Mouse (Mus musculus): ENCODE measurements around the gene Olfr1423. TPM values are rescaled to one million over a fixed set of nuclear protein-coding genes. Genes with fewer than 3 reads are reported as not detected.
"Not testable (repeated sequence)": the region's sequence is repeated elsewhere in the genome, so short reads cannot be mapped to it uniquely, and the experiment has no call there.

Olfr1423 gene
- polyA plus RNA-seq, 1 experiment from 2014 or later: 0.03 TPM

DNA sequence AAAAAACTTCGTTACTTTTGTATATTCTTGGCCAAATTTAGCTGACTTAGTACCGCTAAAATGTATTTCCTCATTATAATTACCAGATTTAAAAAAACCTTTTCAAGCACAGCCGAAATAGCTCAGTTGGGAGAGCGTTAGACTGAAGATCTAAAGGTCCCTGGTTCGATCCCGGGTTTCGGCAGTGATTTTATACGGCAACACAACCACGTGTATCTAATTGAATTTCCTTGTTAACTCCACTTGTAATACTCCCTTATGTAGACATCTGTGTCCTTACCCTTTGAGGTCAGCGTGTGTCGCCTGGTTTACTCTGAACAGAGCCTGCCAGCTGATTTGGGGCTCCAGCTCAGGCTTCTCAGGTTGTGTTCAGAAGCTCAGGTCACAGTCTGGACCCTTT, 39.0 kb downstream of the Olfr1423 start:
- peak; percentile 70 for ATAC-seq (ENCODE audit: insufficient read depth, low FRiP score)
- peak overlapping the region; percentile 22 for H3K4me3 ChIP-seq (replicated peaks; ENCODE audit: low read length)

DNA sequence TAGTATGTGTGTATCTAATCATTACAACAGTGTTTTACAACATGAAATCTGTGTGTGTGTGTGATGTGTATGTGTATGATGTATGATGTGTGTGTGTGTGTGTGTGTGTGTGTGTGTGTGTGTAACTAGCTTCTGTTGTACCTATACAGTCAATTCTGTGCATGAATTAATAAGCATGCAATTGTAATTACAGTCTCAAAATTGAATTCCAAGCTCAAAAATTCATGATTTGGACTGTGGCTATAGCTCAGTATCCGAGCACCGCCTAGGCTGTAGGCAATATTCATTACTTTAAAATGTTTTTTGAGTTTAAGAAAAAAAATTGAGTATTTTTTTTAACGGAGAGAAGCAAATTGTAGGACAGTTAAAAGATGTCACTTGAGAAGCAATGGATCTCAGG, 39.4 kb downstream of the Olfr1423 start:
- Histone ChIP-seq H3K36me3 (ENCODE audit: control insufficient read depth, insufficient read depth, low read length) (no peaks in the 10 kb centered on the region), H3K4me3 (replicated peaks; ENCODE audit: low read length) (no peak overlapping the region), H3K4me2 (ENCODE audit: low read depth, low read length) (0 out of 2 replicates have a peak overlapping the region, but pooled peaks have one; percentile 21), H3K27ac (ENCODE audit: low read length) (no peak overlapping the region), H3K27me3 (ENCODE audit: control insufficient read depth, insufficient read depth, low read length) (no peaks in the 10 kb centered on the region), H3K4me1 (ENCODE audit: control insufficient read depth, insufficient read depth, low read length) (peaks cover 6% of the 10 kb centered on the region), H3K9ac (ENCODE audit: low read length) (no peak overlapping the region), H3K9me3 (replicated peaks; ENCODE audit: control insufficient read depth, low read length) (no peaks in the 10 kb centered on the region)
- ATAC-seq (ENCODE audit: insufficient read depth, low FRiP score): no peak
- whole genome bisulfite sequencing: 25% methylated on average over 3 of the region's 3 CpGs

More for the DNA sequence above, 39.0 kb downstream of the Olfr1423 start:
- no peaks in the 10 kb centered on the region for H3K9me3 ChIP-seq (replicated peaks; ENCODE audit: control insufficient read depth, low read length)
- H3K36me3 ChIP-seq (ENCODE audit: control insufficient read depth, insufficient read depth, low read length): no peaks in the 10 kb centered on the region
- 3% methylated on average over 11 of the region's 11 CpGs for WGBS
- no peaks in the 10 kb centered on the region for H3K27me3 ChIP-seq (ENCODE audit: control insufficient read depth, insufficient read depth, low read length)
- H3K4me1 ChIP-seq (ENCODE audit: control insufficient read depth, insufficient read depth, low read length): peaks cover 9% of the 10 kb centered on the region
- H3K27ac ChIP-seq (ENCODE audit: low read length): no peak overlapping the region
- H3K9ac ChIP-seq (ENCODE audit: low read length): no peak overlapping the region; the same call in 1 of the 2 replicates
- H3K4me2 ChIP-seq (ENCODE audit: low read depth, low read length): peak overlapping the region; percentile 37

DNA sequence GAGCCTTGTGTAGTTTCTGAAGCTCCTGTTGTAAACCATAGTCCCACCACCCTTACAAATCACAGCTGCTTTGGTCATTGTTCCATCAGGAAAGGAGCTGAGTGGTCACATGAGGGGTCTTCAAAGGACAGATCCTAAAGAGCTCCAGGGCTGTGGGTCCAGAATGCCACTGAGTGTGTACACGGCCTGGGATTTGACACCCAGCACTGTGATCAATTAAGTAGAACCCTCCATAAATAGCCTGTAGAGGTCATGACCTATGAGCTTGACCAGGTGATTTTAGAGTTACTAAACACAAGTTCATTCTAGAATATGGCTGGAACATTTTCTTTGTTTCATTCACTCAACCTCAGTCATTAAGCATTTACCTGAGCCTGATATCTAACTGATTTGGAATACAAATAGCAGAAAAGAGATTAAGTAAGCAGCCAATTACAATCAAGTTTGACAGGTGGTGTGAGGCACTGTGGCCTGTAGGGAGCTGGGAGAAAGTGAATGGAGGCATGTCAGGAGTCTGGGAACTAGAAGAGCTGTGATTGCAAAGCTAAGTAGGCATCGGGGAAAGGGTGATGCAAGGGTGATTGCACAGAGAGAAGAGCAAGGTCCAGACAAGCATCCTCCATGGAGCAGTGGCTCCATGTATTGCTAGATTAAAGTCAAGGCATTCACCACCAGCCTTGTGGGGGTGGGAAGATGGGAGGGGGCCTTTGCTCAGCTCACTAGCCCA, 45.2 kb downstream of the Olfr1423 start:
- Histone ChIP-seq H3K4me3 (replicated peaks; ENCODE audit: low read length) (no peak overlapping the region), H3K9me3 (replicated peaks; ENCODE audit: control insufficient read depth, low read length) (no peaks in the 10 kb centered on the region), H3K4me1 (ENCODE audit: control insufficient read depth, insufficient read depth, low read length) (peaks cover 3% of the 10 kb centered on the region; the same call in 1 of the 2 replicates), H3K27ac (ENCODE audit: low read length) (peak overlapping the region; percentile 80), H3K9ac (ENCODE audit: low read length) (no peak overlapping the region), H3K27me3 (ENCODE audit: control insufficient read depth, insufficient read depth, low read length) (no peaks in the 10 kb centered on the region), H3K36me3 (ENCODE audit: control insufficient read depth, insufficient read depth, low read length) (peaks cover 3% of the 10 kb centered on the region; the same call in 1 of the 2 replicates), H3K4me2 (ENCODE audit: low read depth, low read length) (no peak overlapping the region)
- 53% methylated on average over 2 of the region's 2 CpGs for WGBS
- ATAC-seq (ENCODE audit: insufficient read depth, low FRiP score): peak; percentile 87

DNA sequence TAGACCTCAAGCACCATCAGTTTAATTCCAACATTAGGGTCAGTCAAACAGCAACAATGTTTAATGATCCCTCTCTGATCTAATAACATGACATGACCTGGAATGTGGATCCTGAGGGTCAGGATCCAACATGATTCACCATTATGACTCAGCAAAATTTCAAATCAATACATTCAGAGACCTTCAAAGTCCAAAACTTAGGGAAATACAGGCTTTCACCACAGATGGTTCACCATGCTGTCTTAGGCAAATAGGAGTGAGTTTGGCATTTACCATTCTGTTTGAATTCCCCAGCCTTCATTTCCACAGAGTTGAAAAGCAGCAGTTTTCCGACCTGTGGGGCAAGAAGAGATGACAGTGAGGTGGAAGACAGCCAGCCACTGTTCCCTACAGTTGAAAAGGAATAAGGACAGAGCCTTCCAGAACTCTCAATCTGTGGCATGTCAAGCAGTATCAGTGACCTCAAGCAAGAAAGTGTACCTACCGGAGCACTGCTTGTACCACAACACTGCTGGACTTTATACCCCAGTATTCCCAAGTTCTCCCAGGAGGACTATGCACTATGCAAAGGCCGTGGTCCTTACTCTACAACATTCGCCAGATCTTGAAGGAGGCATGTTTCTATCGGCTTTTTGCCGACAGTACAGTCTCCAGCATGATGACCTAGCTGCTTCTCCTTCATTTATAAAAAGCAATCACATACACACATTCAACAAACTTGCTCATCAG, 46.2 kb downstream of the Olfr1423 start:
- H3K27ac ChIP-seq (ENCODE audit: low read length): no peak overlapping the region
- no peaks in the 10 kb centered on the region for H3K9me3 ChIP-seq (replicated peaks; ENCODE audit: control insufficient read depth, low read length)
- no peak overlapping the region for H3K4me3 ChIP-seq (replicated peaks; ENCODE audit: low read length)
- ATAC-seq (ENCODE audit: insufficient read depth, low FRiP score): no peak
- H3K9ac ChIP-seq (ENCODE audit: low read length): no peak overlapping the region
- WGBS: 86% methylated on average over 6 of the region's 6 CpGs
- peaks cover 3% of the 10 kb centered on the region; the same call in 1 of the 2 replicates for H3K4me1 ChIP-seq (ENCODE audit: control insufficient read depth, insufficient read depth, low read length)
- no peaks in the 10 kb centered on the region for H3K27me3 ChIP-seq (ENCODE audit: control insufficient read depth, insufficient read depth, low read length)
- H3K36me3 ChIP-seq (ENCODE audit: control insufficient read depth, insufficient read depth, low read length): peaks cover 11% of the 10 kb centered on the region; the same call in 1 of the 2 replicates
- H3K4me2 ChIP-seq (ENCODE audit: low read depth, low read length): no peak overlapping the region

DNA sequence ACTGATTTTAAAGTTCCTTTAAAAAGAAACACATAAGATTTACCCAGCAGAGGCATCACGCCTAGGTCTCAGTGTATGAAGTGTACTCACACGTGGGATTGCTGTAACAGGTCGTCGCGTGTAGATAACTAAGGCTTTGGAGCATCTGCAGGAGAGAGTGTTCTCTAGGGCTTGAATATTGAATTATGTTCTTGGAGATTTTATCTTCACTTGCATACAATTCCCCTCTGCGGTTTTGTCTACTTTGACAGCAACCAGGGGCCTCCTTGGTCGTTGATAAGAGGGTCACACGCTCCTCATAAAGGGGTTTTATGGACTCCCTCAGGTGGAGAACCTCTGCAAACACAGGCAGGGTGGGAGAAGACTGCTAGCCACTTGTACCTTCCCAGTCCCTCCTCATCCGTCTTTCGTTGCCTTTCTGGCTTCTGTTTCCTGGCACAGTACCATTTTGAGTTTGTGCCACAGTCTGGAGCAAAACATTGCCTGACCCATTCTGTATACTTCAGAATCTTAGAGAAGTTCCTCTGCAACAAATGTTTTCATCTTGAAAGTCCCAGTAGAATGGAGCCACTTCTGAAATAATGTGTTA, 48.6 kb downstream of the Olfr1423 start:
- H3K4me3 ChIP-seq (replicated peaks; ENCODE audit: low read length): no peak overlapping the region
- H3K27me3 ChIP-seq (ENCODE audit: control insufficient read depth, insufficient read depth, low read length): no peaks in the 10 kb centered on the region
- H3K27ac ChIP-seq (ENCODE audit: low read length): no peak overlapping the region
- H3K4me1 ChIP-seq (ENCODE audit: control insufficient read depth, insufficient read depth, low read length): peaks cover 3% of the 10 kb centered on the region; the same call in 1 of the 2 replicates
- H3K9me3 ChIP-seq (replicated peaks; ENCODE audit: control insufficient read depth, low read length): no peaks in the 10 kb centered on the region
- ATAC-seq (ENCODE audit: insufficient read depth, low FRiP score): no peak
- H3K4me2 ChIP-seq (ENCODE audit: low read depth, low read length): no peak overlapping the region
- H3K9ac ChIP-seq (ENCODE audit: low read length): no peak overlapping the region
- H3K36me3 ChIP-seq (ENCODE audit: control insufficient read depth, insufficient read depth, low read length): peaks cover 17% of the 10 kb centered on the region; the same call in 1 of the 2 replicates
- WGBS: 84% methylated on average over 10 of the region's 10 CpGs

- Histone ChIP-seq H3K9me3 (replicated peaks; ENCODE audit: control insufficient read depth, low read length) (no peaks in the 10 kb centered on the region), H3K4me2 (ENCODE audit: low read depth, low read length) (no peak overlapping the region), H3K27me3 (ENCODE audit: control insufficient read depth, insufficient read depth, low read length) (no peaks in the 10 kb centered on the region), H3K9ac (ENCODE audit: low read length) (no peak overlapping the region), H3K4me1 (ENCODE audit: control insufficient read depth, insufficient read depth, low read length) (peaks cover 3% of the 10 kb centered on the region; the same call in 1 of the 2 replicates), H3K36me3 (ENCODE audit: control insufficient read depth, insufficient read depth, low read length) (peaks cover 17% of the 10 kb centered on the region; the same call in 1 of the 2 replicates), H3K4me3 (replicated peaks; ENCODE audit: low read length) (no peak overlapping the region), H3K27ac (ENCODE audit: low read length) (no peak overlapping the region)
- ATAC-seq (ENCODE audit: insufficient read depth, low FRiP score): no peak
- WGBS: 89% methylated on average over 9 of the region's 9 CpGs
These were observed 49.1 kb downstream of the Olfr1423 start for GRCm38 (mm10) chr19:11992034-11992433.

- no peak overlapping the region for H3K4me3 ChIP-seq (replicated peaks; ENCODE audit: low read length)
- 95% methylated on average over 7 of the region's 7 CpGs for WGBS
- no peak overlapping the region for H3K4me2 ChIP-seq (ENCODE audit: low read depth, low read length)
- H3K27me3 ChIP-seq (ENCODE audit: control insufficient read depth, insufficient read depth, low read length): no peaks in the 10 kb centered on the region
- H3K9ac ChIP-seq (ENCODE audit: low read length): no peak overlapping the region
- ATAC-seq (ENCODE audit: insufficient read depth, low FRiP score): no peak
- no peaks in the 10 kb centered on the region for H3K4me1 ChIP-seq (ENCODE audit: control insufficient read depth, insufficient read depth, low read length)
- H3K9me3 ChIP-seq (replicated peaks; ENCODE audit: control insufficient read depth, low read length): no peaks in the 10 kb centered on the region
- peaks cover 19% of the 10 kb centered on the region; the same call in 1 of the 2 replicates for H3K36me3 ChIP-seq (ENCODE audit: control insufficient read depth, insufficient read depth, low read length)
- no peak overlapping the region for H3K27ac ChIP-seq (ENCODE audit: low read length)
These were observed 51.8 kb downstream of the Olfr1423 start for GRCm38 (mm10) chr19:11989334-11989733.

- Histone ChIP-seq H3K27ac (ENCODE audit: low read length) (no peak overlapping the region), H3K36me3 (ENCODE audit: control insufficient read depth, insufficient read depth, low read length) (peaks cover 33% of the 10 kb centered on the region), H3K27me3 (ENCODE audit: control insufficient read depth, insufficient read depth, low read length) (no peaks in the 10 kb centered on the region), H3K9ac (ENCODE audit: low read length) (no peak overlapping the region), H3K4me3 (replicated peaks; ENCODE audit: low read length) (no peak overlapping the region), H3K9me3 (replicated peaks; ENCODE audit: control insufficient read depth, low read length) (no peaks in the 10 kb centered on the region), H3K4me2 (ENCODE audit: low read depth, low read length) (no peak overlapping the region), H3K4me1 (ENCODE audit: control insufficient read depth, insufficient read depth, low read length) (no peaks in the 10 kb centered on the region)
- ATAC-seq (ENCODE audit: insufficient read depth, low FRiP score): no peak
- WGBS: 83% methylated on average over 3 of the region's 3 CpGs
These were observed 53.3 kb downstream of the Olfr1423 start for GRCm38 (mm10) chr19:11987841-11988240.

DNA sequence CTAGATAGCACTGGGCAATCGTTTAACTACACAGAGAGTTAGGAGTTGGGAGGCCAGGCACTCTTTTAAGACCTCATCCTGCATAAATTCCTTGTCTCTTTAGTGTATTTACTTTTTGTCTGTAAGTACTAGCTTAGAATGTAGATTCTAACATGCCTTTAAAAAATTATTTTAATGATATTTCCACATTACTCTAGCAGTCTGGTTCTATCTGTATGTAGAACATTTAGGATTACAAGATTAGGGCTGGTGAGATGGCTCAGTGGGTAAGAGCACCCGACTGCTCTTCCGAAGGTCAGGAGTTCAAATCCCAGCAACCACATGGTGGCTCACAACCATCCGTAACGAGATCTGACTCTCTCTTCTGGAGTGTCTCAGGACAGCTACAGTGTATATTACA, 56.5 kb downstream of the Olfr1423 start:
- not testable (repeated sequence) for H3K4me1 ChIP-seq (ENCODE audit: control insufficient read depth, insufficient read depth, low read length); H3K9me3 ChIP-seq (replicated peaks; ENCODE audit: control insufficient read depth, low read length); H3K27me3 ChIP-seq (ENCODE audit: control insufficient read depth, insufficient read depth, low read length); H3K4me3 ChIP-seq (replicated peaks; ENCODE audit: low read length); H3K27ac ChIP-seq (ENCODE audit: low read length); ATAC-seq (ENCODE audit: insufficient read depth, low FRiP score); H3K9ac ChIP-seq (ENCODE audit: low read length); H3K4me2 ChIP-seq (ENCODE audit: low read depth, low read length)
- 89% methylated on average over 5 of the region's 5 CpGs for WGBS
- H3K36me3 ChIP-seq (ENCODE audit: control insufficient read depth, insufficient read depth, low read length): peaks cover 38% of the 10 kb centered on the region

All from stomach, embryonic 16.5 days (tissue).